Mouse (Mus musculus) right cerebral cortex, postnatal 25 days (tissue): ENCODE measurements around the gene Mroh2a.

Experiments
- DNase-seq: peaks from one replicate; pipeline ENCODE4 v3.0.0; 2022

The Mroh2a gene

DNA sequence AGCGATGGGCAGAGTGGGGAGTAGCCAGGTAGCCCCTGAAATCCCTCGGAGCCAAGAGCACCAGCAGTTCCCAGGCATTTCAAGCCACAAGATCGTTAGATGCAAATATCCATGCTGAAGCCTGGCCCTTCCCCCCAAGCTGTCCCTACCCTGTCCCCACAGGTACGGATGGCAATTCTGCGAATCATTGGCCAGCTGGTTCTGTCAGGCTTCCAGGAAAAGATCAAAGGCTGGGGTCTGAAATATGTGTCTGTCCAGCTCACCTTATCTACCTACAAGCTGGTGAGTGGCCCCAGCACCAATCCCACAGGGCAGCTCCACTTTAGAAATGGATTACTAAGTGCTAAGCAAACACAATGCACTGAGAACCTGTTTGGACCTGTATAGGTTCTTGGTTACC lies 10.5 kb downstream of the Mroh2a start:
- no peak for DNase-seq

DNA sequence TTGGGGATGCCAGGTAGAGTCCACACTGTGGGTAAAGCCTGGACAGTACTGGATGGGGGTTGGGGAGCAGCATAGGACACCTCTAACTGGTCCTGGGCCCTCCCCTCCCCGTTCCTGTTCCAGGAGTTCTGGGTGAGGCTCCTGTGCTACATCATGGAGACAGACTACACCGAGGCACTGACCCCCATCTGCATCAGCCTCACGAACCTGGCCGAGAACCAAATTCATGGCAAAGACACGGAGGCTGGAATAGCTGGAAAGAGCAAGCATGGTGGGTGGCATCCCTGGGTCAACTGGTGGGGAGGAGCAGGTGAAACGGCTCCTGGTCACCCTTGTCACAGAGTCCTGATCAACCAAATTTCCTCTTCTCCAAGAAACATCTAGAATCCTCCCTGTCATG lies 12.0 kb downstream of the Mroh2a start:
- no peak for DNase-seq

DNA sequence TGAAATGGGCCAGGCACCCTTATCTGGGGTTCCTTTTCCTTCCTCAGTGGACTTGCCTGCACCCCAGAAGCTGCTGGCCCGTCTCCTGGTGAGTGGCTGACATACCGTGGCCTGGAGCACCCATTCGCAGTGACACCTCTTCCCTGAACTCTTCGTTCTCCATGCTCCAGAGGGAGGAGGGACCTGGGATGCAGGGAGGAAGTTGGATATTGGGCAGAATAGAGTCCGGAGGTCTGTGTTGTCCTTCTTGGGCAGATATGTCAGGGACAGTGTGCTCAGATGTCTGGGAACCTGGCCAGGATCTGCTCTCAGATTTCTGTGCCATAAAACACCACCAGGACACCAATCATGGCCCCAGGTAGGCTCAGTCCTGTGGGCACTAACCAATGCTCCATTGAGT lies 13.3 kb downstream of the Mroh2a start:
- no peak for DNase-seq

DNA sequence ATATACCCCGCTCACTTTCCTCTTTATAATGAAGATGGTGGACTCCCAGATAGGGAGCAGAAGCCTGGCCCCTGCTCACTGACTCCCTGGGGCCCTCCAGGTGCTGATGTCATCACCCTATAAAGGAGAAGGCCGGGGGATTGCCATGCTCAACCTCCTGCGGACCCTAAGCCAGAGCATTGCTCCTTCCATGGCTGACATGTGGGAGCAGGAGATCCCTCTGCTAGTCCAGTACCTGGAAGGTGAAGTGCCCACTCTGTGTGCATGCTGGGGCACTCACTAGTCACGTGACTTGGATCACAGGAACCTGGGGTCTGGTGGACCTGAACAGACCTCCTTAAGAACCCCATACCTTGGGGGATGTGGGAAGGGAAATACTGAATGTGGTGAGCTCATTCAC lies 13.8 kb downstream of the Mroh2a start:
- no peak for DNase-seq

DNA sequence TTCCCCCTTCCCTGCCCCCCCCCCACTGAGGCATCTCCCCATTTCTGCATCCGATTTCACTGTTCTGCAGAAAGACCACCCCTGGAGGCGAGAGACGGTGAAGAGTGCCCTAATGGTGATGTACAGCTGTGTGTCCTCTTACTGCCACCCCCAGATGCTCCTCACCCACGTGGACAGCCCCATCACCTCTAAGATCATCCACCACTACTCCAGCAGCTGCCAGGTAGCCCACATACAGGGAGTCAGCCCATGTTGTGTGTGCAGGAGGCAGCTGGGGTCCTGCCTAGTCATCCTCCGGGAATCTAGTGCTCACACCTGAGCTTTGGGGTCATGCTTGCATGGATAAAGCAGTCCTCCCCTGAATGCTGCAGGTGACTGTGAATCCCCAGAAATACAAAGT lies 17.1 kb downstream of the Mroh2a start:
- no peak for DNase-seq

DNA sequence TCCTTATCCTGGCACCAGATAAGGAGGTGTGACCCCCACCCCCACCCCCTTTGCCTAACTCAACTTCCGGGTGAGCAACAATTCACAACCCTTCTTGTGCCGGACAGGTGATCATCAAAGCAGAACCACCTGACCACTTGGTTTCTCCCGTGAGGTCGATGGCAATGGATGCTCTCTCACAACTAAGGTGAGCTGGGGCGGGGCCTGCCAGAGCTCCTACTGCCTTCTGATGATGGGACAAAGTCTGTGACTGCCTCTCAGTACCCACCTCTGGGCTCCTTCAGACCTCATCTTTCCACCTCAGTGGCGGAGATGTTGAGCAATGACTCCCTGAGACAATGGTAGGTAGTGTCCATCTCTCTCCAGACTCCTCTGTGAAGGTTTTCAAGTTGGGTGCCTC lies 19.1 kb downstream of the Mroh2a start:
- DNase-seq: no peak

DNA sequence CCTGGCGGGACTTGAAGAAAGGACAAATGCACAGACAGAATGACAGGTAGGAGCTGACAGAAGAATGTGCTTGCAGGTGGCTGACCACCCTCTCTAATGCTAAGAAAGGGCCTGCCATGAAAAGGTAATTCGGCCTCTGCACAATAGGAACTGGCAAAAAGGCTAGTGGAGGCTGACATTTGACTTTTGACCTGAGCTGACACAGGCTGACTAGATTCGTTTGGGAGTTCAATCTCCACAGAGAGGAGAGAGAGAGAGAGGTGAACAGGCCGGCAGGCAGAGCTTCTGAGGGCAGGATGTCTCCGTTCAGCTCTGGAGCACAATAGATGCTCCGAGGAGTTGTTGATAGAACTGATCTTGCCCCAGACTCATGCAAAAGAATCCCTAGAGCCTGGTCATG lies 19.6 kb downstream of the Mroh2a start:
- no peak for DNase-seq

DNA sequence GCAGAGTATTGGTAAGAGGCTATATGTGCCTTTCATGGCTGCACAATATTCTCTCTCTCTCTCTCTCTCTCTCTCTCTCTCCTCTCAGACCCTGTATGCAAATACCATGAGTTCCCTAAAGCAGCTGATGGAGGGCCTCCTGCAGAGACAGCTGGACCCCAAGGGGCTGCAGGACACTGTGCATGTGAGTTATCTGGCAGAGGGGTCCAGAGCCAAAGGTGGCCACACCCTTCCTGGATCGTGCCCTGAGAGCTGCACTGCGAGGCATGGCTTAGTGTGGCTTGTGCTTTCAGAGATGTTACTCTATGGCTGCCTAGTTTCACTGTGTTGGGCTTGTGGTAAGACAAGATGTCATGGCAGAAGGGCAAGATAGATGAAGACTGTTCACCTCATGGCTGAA lies 20.9 kb downstream of the Mroh2a start:
- DNase-seq: no peak

DNA sequence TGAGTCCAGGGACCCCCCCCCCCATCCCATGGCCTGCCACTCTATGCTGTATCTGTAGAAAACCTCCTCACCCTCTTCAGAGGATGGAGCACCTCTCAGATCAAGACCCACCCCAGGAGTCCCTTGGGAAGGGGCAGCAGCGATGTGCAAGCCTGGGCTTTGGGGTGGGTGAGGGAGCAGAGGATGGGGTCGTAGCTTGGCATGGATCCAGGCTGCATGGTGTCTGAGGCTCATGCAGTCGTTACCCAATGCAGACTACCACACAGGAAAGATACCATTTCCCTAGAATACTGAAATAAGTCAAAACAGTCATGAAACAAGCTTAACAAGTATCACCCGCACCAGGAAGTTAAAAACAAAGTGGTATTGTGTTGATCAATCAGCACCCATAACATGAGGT lies 21.9 kb downstream of the Mroh2a start:
- no peak for DNase-seq

DNA sequence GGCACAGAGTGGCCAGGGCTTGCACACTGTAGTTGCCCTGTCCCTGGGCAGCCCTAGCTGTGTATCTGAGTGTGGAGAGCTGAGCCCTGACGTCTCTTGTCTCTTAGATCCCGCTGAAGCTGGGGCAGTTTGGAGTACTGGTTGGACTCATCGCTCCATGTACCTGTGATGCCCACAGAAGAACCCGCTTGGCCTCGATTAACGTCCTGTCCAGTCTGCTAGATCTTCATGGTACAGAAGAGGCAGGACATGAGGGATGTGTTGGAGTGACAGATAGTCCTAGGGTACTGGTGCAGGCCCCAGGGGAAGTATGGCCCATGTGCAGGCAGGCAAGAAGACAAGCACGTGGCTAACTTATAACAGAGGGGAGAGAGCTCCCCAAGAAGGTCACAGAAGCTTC lies 22.8 kb downstream of the Mroh2a start:
- DNase-seq: no peak

DNA sequence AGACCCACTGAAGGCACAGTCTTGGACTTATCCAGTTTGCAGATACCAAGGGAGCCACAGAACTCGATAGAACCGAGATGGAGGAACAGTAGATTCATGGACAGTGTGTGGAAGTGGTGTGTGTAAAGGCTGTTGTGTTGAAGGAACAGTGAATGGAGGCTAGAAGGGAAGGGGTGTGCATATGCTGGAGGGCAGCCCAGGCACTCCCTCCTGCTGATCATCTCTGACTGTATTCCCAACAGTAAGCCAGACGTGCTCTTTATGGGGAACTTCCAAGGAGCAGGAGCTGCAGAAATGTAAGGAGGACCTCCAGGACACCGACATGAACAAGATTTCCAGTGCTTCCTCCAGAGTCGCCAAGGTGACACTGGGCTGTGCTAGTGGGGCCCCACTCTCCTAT lies 23.2 kb downstream of the Mroh2a start:
- no peak for DNase-seq

DNA sequence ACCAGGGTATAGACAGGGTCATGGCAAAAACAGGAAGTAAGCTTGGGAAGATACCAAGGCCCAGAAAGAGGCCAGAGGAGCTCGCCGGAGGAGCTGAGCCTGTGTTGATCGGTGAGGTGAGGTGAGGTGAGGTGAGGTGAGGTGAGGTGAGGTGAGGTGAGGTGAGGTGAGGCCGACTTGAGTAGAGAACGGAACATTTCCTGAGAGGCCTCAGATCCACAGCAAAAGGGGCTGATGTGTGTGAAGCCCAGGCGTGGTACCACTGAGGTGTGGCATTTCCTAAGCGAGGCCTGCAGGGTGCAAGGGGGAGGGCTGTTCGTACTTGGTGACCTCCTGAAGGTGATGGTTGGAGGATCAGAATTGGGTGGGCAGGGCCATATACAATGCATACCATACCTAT lies 26.3 kb downstream of the Mroh2a start:
- no peak for DNase-seq

DNA sequence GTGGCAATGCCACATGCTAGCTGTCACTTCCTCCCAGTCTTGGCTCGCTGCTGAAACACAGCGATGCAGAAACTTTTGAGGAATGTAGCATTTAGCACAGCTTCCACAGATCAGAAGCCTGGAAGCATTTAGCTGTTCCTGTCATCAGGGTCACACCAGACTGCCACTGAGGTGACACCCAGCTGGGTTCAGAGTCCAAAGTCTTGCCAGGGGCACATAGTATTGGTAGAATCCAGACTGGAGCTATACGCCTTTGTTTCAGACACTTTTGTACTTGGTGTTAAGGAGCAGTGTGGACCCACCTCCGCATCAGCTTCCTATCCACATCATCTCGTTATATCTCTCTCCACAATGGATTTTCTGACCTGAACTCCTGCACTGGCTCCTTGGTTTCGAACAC lies 26.8 kb downstream of the Mroh2a start:
- no peak for DNase-seq

DNA sequence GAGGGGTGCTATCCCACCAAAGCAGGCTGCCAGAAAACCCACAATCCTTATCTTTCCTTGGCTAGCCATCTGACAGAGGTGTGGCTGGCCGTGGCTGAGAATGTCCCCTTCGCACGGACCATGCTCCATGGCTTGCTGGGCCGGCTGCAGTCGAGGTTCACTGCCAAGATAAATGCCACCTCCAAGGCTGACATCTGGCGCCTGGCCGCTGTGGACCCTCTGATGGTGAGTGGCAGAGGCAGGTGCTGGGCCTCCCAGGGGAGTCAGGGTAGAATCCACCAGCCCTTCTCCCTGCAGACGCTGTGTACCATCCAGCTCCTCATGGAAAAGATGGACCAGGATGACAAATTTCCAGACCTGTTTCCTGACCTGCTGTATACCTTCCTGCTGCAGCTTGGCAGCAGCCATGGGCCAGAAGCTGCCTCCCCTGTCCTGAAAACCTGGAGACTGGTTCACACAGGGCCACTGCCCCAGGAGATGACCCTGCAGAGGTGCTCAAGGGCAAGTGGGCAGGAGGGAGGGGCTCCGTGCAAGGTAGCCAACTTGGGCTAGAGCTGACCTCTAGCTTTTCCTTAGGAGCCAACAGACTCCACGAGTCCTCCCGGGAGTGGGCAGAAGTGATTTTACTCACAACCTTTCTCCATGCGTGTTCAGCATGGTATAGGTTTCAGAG lies 28.1 kb downstream of the Mroh2a start:
- DNase-seq: no peak

DNA sequence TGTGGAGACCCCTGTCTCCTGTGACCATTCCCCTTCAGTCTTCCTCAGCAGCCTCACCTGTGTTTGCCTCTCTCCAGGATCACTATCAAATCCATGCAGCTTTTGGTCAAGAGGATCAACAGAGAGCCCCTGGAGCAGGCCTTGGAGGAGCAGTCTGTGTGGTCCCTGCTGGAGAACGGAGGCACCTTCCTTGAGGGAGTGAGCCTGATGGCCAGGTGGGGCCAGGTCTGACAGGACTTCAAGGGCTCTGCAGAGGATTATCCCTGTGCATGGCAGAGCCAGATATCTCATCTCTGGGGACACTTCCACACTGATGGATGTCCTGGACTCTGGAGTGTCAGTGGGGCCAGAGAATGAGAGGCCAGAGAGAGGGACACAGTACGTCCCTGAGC lies 28.7 kb downstream of the Mroh2a start:
- no peak for DNase-seq

DNA sequence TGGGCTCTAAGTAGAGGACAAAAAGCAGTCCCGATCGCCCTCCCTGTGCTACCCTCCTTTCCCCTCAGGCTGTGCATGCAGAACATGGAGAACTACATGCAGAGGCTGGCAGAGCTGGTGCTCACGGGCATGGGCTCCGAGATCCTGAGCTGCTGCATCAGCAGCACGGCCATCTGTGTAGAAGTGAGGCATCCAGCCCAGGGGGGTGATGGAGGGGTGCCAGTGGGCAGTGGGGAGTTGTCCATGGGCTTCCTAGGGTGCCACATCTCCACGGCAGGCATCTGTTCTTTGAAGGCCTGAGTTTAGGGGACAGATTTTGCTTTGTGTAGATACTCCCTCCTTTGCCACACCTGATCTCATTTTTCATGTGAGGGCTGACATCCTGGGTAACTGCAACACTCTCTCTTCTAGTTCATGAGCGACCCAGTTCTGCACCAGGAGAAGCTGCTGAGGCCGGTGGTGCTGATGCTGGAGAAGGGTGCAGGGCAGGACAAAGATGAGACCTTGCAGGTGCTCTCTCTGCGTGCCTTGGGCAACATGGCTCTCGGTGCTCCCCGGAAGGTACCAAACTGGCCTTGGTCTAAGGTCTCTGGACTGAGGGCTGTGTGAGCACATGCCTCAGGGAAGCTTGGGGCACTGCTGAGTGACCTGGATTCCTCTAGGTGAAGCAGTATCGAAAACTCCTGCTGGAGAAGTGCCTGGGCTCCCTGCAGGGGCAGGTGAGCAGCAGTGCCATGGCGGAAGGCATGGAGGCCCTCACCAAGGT lies 29.4 kb downstream of the Mroh2a start:
- no peak for DNase-seq

DNA sequence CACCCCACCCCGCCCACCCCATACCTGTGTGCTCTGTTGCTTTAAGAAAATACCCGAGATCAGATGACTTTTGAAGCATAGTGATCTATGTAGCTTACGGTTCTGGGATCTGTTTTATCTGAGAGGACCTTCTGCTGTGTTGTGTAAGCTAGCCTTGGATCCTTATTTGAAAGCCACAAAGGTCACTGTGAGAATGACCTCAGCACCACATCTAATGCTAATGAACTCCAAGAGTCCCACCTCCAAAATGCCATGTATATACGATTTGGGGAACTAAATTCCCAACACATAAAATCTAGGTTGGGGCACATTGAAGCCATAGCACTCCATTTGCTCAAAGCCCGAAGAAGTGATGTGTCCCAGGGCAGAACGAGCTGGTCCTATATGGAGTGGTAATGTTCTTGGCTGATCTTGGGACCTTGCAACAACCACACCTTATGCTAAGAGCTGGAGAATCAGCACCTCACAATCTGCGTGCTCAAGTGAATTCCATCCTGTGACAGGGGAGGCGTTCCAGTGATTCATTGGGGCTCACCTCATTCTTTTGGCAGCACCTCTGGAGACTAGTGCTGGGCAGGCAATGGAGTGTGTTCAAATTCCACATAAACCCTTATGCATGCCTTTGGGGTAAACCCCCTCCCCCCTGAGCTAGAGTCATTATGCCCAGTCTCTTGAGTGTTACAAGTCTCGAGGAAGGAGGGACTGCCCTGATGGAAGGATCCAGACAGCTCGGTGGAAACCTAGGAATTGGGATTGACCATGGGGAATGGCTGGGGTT lies 30.3 kb downstream of the Mroh2a start:
- no peak for DNase-seq

DNA sequence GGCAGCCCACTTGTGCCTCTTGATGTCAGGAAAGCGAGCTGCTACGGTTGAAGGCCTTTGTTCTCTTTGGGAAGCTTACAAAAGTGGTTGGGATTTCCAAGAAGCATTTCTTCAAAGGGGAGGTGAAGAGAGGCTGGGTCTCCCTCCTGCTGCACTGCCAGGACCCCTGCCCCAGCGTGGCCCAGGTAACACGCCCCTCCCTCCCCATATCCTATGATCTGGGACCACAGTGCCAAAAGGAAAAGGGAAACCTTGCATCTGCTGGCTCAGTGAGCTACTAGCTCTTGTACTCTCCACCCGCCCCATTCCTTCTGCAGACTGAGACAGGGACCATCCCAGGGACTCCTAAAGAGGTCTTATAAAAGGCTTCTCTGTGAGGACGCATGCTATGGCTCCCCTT lies 30.9 kb downstream of the Mroh2a start:
- no peak for DNase-seq

DNA sequence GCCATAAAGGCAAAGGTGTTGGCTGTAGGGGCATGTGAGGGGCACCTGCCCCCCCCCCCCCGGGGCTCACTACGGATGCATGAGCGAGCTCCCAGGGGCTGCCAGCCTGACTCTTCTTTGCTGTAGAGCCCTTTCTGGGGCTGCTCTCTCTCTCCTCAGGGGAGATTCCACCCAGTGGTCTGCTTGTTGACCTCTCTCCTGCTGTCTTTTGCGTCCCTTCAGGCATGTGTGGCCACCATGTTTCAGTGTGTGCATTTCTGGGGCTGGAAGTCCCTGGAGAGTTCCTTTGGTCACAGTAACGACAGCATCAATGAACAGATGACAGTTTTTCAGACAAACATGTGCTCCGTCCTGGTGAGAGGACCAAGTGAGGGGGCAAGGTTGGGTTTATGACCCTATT lies 31.6 kb downstream of the Mroh2a start:
- DNase-seq: no peak

DNA sequence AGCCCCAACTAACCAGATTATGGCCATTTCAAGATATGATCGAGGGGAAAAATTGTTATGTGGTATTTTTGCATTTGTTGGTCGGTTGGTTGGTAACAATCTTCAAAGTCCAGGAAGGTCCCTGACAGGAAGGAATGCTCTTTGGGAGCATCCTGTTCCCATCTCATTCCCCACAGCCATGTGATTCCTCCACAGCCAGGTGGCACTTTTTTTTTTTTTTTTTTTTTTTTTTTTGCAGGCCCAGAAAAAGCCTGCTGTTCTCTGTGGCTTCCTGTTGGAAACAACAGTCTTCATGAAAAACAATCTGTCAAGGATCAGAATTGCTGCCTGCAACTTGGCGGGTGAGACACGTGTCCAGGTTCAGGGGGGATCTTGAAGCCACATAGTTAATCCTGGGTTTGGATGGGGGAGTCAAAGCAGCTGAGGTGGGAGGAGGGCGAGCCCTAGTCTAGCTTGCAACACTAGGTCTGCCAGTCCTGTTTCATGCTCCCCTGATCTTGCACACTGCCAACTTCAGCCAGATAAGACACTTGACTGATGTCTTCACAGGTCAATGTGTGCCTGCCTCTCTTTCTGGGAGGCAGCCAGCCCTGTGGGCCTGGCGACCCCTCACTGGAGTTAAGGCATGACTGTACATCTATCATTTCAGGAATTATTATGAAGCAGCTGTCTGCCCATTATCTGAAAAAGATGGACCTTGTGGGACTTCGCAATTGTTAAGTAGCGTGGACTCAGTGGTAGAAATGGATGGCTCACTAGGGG lies 32.3 kb downstream of the Mroh2a start:
- no peak for DNase-seq

DNA sequence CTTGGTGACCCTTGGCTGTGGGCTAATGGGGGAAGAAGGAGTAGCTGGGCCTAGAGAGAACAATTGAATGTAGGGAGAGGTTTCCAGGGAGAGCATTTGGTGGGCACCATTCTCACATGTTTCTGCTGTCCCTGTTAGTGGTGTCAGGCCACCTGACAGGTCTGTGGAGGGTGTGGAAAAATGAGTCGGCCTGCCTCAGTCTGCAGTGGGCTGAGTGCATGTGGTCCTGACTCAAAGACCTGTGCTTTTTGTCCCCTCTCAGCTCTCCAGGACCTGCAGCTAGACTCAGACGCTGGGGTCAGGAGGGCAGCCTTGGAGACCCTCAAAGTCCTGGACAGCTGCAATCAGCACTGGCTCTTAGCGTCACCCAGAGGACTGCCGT lies 32.8 kb downstream of the Mroh2a start:
- DNase-seq: no peak

DNA sequence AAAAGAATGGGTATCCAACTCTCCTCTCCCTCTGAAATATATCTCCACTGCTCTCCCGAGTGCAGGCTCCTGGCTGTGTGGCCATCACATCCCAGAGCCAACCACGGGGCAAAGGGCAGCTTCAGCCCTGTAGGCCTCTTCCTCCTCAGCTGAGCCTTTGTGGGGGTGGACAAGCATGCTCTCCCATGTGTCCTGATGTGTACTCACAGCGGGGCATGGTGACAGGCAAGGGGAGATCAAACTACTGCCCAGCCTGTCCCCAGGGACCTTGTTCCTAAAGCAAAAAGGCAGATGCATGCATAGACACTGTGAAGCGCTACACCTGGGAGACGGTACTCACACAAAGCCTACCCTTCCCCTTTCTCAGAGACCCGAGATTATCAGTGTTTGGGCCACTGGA lies 33.3 kb downstream of the Mroh2a start:
- DNase-seq: no peak

DNA sequence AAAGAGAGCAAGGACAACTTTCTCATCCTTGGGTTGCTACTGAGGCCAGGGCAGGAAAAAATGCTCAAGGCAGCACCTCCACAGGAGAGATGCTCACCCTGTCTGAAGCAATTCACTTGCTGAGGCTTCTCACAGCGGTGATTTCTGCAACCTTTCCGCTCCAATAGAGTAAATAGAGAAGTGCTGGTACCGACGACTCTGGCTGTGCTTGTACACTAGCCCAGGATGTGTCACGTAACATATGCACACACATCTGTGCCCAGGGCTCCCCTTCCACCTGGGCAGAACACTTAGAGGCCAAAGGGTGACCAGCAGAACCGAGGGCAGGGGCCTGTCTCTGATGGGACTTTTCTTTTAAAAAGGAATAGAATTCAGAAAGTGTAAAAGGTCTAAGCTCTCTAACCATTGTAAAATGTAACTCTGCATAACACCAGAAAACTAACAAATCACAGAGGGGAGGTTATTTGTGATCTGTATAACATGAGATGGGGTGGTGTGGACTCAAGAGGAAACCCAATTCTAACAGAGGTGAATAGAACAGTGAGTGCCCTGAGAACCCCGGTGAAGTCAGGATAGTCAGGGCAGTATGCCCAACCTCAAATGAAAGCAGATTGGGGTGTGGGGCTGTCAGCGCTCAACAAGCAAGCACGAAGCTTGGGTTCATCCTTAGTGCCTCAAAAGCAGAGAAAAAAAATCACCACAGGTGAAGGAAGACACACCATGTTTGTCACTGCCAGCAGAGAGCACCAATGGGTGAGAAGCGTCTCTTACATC lies 34.0 kb downstream of the Mroh2a start:
- DNase-seq: no peak
